Mouse (Mus musculus): Measurements from ENCODE around the gene Ppfia2.

Gene Ppfia2

GRCm38 (mm10) chr10:106924798-106925197 lies 454.7 kb downstream of the Ppfia2 start:
- DNase-seq: no peak

GRCm38 (mm10) chr10:106928576-106929332 lies 458.6 kb downstream of the Ppfia2 start:
- no peak for DNase-seq

GRCm38 (mm10) chr10:106932571-106933073 lies 462.5 kb downstream of the Ppfia2 start:
- DNase-seq: no peak

GRCm38 (mm10) chr10:106936996-106937395 lies 466.9 kb downstream of the Ppfia2 start:
- no peak for DNase-seq

DNA sequence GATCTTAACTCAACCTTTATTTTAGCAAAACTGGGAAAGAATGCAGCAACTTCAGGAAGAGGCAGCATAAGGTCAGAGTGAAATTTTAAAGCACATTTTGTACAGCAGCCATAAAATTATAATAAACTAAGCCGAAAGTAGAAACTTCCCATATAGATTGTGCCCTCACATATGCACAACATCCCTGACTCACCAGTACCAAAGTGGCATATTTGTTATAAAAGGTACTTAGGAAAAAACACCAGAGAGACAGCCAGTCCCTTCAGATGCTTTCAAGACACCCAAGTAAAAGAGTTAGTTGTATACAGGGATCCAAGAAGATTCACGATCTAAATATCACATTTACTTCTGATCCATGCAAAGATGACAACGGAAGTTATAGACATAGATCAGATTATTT lies 468.7 kb downstream of the Ppfia2 start:
- DNase-seq: no peak

DNA sequence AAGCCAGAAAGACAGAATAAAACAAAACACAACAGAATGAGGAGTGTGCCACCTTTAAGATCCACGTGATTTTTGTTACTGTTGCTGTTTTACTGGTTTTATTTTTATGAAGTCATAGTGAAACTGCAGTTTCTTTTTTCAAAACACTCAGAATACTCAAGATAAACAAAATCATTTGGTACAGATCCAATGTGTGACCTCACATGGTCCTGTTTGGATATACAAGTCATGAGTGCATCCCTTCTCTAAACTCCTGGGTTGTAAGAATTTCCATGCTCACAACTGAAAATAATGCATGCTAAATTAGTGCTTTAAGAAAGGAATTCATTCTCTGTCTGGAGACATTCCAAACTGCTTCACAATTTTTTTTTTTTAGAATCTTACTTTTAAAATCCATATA lies 469.3 kb downstream of the Ppfia2 start:
- no peak for DNase-seq

DNA sequence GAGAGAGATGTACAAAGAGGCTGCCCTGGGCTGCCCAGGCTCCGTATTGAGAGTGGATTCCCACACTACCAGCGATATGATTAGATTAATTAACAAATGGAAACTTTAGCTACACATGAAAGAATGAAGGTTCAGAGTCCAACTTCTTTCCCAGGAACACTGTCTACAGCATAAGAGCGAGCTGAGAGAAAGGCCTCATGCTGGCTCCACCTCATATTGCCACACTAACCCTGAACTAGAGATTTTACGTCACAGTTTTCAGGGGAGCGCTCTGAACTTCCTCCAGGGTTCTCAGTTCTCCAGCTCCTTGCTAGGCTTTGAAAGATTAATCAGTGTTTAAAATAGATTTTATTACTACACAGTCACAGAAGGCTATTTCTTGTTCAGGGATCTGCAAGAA lies 471.2 kb downstream of the Ppfia2 start:
- DNase-seq: no peak

DNA sequence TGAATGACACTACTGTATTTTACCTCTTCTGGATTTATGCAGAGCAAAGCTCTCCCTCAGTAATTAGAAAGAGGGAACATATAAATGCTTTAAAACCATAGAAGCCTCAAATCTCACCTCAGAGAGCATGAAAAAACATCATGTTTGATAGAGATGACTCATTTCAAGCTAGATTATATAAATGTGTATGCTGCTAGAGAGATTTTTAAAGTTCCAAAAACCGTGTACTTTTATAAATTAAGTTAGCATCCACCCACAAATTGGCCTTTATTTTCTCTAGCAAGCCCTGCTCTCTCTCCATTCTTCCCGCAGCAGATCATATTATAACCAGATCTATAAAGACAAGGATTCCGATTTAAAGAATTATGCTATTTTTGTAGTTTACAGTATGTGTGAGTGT lies 488.9 kb downstream of the Ppfia2 start:
- DNase-seq: no peak

DNA sequence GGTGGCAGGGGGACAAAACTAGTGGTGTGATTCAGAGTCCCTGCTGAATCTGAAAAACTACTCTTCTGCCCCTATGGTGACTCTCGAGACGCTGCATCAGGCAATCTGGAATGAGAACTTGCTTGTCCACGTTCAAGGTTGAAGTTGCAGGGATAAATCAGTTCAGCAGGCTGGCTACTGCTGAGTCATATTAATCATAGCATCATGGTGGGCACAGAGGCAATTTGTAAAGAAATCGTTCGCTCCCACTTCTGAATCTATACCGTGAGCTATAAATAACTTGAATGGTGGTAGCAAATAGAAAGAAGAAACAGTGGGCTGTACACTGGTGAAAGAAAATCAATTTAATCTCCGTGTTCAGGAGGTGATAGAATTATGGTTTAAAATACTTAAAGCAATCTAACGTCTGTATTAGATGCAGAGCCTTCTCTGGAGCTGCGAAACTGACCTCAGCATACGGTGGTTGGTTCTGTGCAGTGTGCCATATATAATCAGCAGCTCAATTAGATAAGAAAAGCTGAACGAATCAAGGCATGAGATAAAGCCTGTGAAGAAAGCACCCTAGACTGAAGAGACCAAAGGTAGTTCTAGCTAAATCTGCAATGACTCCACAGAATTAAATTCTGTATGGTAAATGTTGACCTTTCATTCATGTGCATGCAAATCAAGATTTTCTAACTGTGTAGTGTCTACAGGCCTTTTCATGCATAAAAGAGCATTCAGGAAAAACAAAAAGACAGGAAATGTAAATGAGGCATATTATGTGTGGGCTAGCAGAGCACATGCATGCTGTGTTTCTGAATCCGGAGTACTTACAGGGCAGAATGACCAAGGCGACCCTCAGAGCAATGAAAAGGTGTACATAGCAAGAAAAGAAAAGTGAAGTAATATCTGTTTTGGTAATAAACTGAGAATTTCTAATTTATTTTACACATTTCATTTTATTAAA lies 505.3 kb downstream of the Ppfia2 start:
- no peak for DNase-seq

Measured in cerebellum, adult 9-11 months (tissue).